Mouse (Mus musculus): ENCODE results near the gene Arhgap23.

GRCm38 (mm10) chr11:97543883-97544282 lies 128.6 kb downstream of the Arhgap23 start:
- TF ChIP-seq CTCF (IDR thresholded peaks at IDR 0.05; ENCODE audit: control insufficient read depth, insufficient read depth, insufficient replicate concordance, low read depth, low read length) (no peak), POLR2A (IDR thresholded peaks at IDR 0.05; ENCODE audit: control insufficient read depth, low read depth, low read length) (no peak)
